ENCODE assay signal across 21 mouse cellular contexts in the genomic region with DNA sequence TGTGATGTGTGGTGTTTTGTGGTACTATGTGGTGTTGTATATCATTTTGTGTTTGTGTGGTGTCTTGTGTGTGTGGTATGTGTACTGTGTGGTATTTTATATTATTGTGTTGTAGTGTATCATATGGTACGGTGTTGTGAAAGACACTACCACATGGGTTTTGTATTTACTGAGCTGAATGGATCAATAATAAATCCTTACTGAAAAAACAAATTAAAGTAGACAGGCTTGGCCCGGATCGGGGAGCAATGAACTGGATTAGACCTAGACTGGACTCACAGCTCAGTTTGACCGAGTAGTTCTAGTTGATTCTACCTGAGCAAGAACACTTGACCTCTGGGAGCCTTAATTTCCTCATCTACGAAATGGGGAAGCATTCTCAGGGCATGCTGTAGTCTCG.
A peak's percentile ranks its signal among the peaks of the same experiment; 100 is the strongest.
DNase-seq lines count a peak whose midpoint lies in the region; ATAC-seq and TF ChIP-seq lines count a peak whose summit lies in the region.
"Had no signal": no experiment of that assay in that cellular context is flagged by ENCODE, and none has a peak within 500 bp of the region (broad histone marks: within the 10 kb centered on the region; RNA-seq: fewer than 3 reads in every experiment).

No protein-coding gene starts in this region.

- no peak for TF ChIP-seq RAD21 in CH12.LX (IDR thresholded peaks at IDR 0.05; ENCODE audit: low read depth, low read length)

- H3K27me3 ChIP-seq in liver, adult 2 months (ENCODE audit: control insufficient read depth, insufficient read depth, low read length): no peaks in the 10 kb centered on the region
- no peaks in the 10 kb centered on the region for H3K27me3 ChIP-seq in liver, embryonic 12.5 days (replicated peaks)
- no peaks in the 10 kb centered on the region for H3K27me3 ChIP-seq in liver, postnatal 0 days (ENCODE audit: insufficient read depth, low read length)
- no peaks in the 10 kb centered on the region for H3K27me3 ChIP-seq in liver, embryonic 11.5 days (replicated peaks; ENCODE audit: control insufficient read depth, insufficient read depth, low read length)
- H3K27me3 ChIP-seq in CH12.LX (replicated peaks): no peaks in the 10 kb centered on the region
- H3K27me3 ChIP-seq: Patski had no signal

- no peak for TF ChIP-seq CTCF in liver, adult 2 months (IDR thresholded peaks at IDR 0.05; ENCODE audit: low read depth, low read length)
- no peak for TF ChIP-seq CTCF in liver, postnatal 0 days (IDR thresholded peaks at IDR 0.05; ENCODE audit: low read depth)
- no peak for TF ChIP-seq CTCF in CH12.LX (conservative IDR thresholded peaks at IDR 0.05 in 1 of 2, IDR thresholded peaks at IDR 0.05 in 1 of 2; ENCODE audit: low read depth in 2 of 2, low read length in 2 of 2)

- TF ChIP-seq EP300 in liver, postnatal 0 days (IDR thresholded peaks at IDR 0.05; ENCODE audit: low read depth): no peak
- no peak for TF ChIP-seq EP300 in CH12.LX (IDR thresholded peaks at IDR 0.05; ENCODE audit: low read length)

- no peak overlapping the region for H3K4me3 ChIP-seq in liver, adult 2 months (ENCODE audit: insufficient read depth, low read depth, low read length)
- no peak overlapping the region for H3K4me3 ChIP-seq in liver, embryonic 12.5 days
- H3K4me3 ChIP-seq in liver, postnatal 0 days (ENCODE audit: low read depth, low read length): no peak overlapping the region
- H3K4me3 ChIP-seq in liver, embryonic 11.5 days (ENCODE audit: low read depth, low read length): no peak overlapping the region
- no peak overlapping the region for H3K4me3 ChIP-seq in CH12.LX (replicated peaks in 1 of 3; ENCODE audit: low read depth in 2 of 3, low read length in 2 of 3, poor library complexity in 1 of 3)

- no peak for TF ChIP-seq POLR2A in liver, adult 2 months (IDR thresholded peaks at IDR 0.05; ENCODE audit: extremely low read depth, insufficient read depth, low read length)
- TF ChIP-seq POLR2A in CH12.LX (IDR thresholded peaks at IDR 0.05; ENCODE audit: low read depth, low read length): no peak

- no peak overlapping the region for H3K27ac ChIP-seq in liver, adult 2 months (replicated peaks; ENCODE audit: insufficient read depth, low read depth, low read length)
- H3K27ac ChIP-seq in liver, embryonic 12.5 days: no peak overlapping the region
- 0 out of 2 replicates have a peak overlapping the region, but pooled peaks have one; percentile 13 for H3K27ac ChIP-seq in liver, postnatal 0 days (ENCODE audit: low read depth)
- H3K27ac ChIP-seq in liver, embryonic 11.5 days (ENCODE audit: low read depth, low read length): no peak overlapping the region
- 0 out of 2 replicates have a peak overlapping the region, but pooled peaks have one; percentile 26 for H3K27ac ChIP-seq in CH12.LX (ENCODE audit: insufficient read depth, low read depth)

- no peak overlapping the region for H3K4me2 ChIP-seq in liver, embryonic 12.5 days
- no peak overlapping the region for H3K4me2 ChIP-seq in liver, postnatal 0 days (ENCODE audit: low read depth, low read length)
- no peak overlapping the region for H3K4me2 ChIP-seq in liver, embryonic 11.5 days
- H3K4me2 ChIP-seq in CH12.LX (ENCODE audit: insufficient read depth, low read depth, poor library complexity, severe bottlenecking): no peak overlapping the region

- H3K9me3 ChIP-seq in liver, embryonic 12.5 days (replicated peaks): no peaks in the 10 kb centered on the region
- H3K9me3 ChIP-seq in liver, postnatal 0 days (ENCODE audit: low read length): no peaks in the 10 kb centered on the region
- no peaks in the 10 kb centered on the region for H3K9me3 ChIP-seq in liver, embryonic 11.5 days (ENCODE audit: control insufficient read depth, low read length)
- no peaks in the 10 kb centered on the region for H3K9me3 ChIP-seq in CH12.LX (replicated peaks; ENCODE audit: low read length)
- H3K9me3 ChIP-seq: G1E had no signal

- peak; percentile 92 for DNase-seq in liver, adult 2 months (ENCODE audit: extremely low read depth, low read depth, low spot score)
- no peak for DNase-seq in liver, postnatal 0 days
- DNase-seq in liver, embryonic 11.5 days (ENCODE audit: low spot score): no peak
- DNase-seq in CH12.LX (ENCODE audit: extremely low read depth): no peak
- DNase-seq in urinary bladder, postnatal 10 days (ENCODE audit: low spot score): no peak
- DNase-seq: adrenal gland, adult 2 months; adrenal gland, adult 8-10 months; adrenal gland, postnatal 10 days; adrenal gland, postnatal 14 days; adrenal gland, postnatal 25 days; adrenal gland, postnatal 36 days; B cell, adult 2 months; cerebellum, adult 11 months; cerebellum, adult 11-12 months; cerebellum, adult 18-20 months; cerebellum, adult 2 months had no signal

- in situ Hi-C loops in CH12.LX (cut with MboI; ENCODE audit: low pct_ligation_motif_present, low pct_unique_long_range_greater_than_20kb, low sequenced_read_pairs): no loop called here

- H3K79me2 ChIP-seq in liver, adult 2 months (ENCODE audit: control insufficient read depth, insufficient read depth, low read length): peaks cover 2% of the 10 kb centered on the region; the same call in 1 of the 2 replicates
- peaks cover 14% of the 10 kb centered on the region for H3K79me2 ChIP-seq in CH12.LX (replicated peaks; ENCODE audit: control insufficient read depth, extremely low read depth, insufficient read depth, poor library complexity, severe bottlenecking)

- WGBS in liver, adult 2 months: 28% methylated on average over 6 of the region's 6 CpGs
- WGBS in liver, embryonic 12.5 days (ENCODE audit: insufficient replicate concordance): 84% methylated on average over 6 of the region's 6 CpGs
- 74% methylated on average over 6 of the region's 6 CpGs for WGBS in liver, postnatal 0 days (ENCODE audit: insufficient replicate concordance)
- WGBS in liver, embryonic 11.5 days: 89% methylated on average over 6 of the region's 6 CpGs

- H3K9ac ChIP-seq in liver, adult 2 months (ENCODE audit: low read depth, low read length): no peak overlapping the region
- no peak overlapping the region for H3K9ac ChIP-seq in liver, embryonic 12.5 days
- H3K9ac ChIP-seq in liver, postnatal 0 days (replicated peaks): no peak overlapping the region
- no peak overlapping the region for H3K9ac ChIP-seq in liver, embryonic 11.5 days (ENCODE audit: low read depth, low read length)
- no peak overlapping the region for H3K9ac ChIP-seq in CH12.LX (ENCODE audit: insufficient read depth, low read depth)

- H3K4me1 ChIP-seq in liver, adult 2 months (ENCODE audit: control insufficient read depth, insufficient read depth, low read length): peaks cover 12% of the 10 kb centered on the region
- peaks cover 79% of the 10 kb centered on the region for H3K4me1 ChIP-seq in liver, embryonic 12.5 days
- peaks cover 56% of the 10 kb centered on the region for H3K4me1 ChIP-seq in liver, postnatal 0 days (ENCODE audit: insufficient read depth)
- peaks cover 66% of the 10 kb centered on the region for H3K4me1 ChIP-seq in liver, embryonic 11.5 days (replicated peaks; ENCODE audit: control insufficient read depth, insufficient read depth, low read length)
- H3K4me1 ChIP-seq in CH12.LX (ENCODE audit: control insufficient read depth in 1 of 2, insufficient read depth in 2 of 2): peaks cover 53 to 92% of the 10 kb centered on the region in 2 experiments

- H3K36me3 ChIP-seq in liver, adult 2 months (ENCODE audit: control insufficient read depth, insufficient read depth, low read length): no peaks in the 10 kb centered on the region
- H3K36me3 ChIP-seq in liver, embryonic 12.5 days: no peaks in the 10 kb centered on the region
- H3K36me3 ChIP-seq in liver, postnatal 0 days (replicated peaks; ENCODE audit: insufficient read depth, low read length): no peaks in the 10 kb centered on the region; the same call in 1 of the 2 replicates
- no peaks in the 10 kb centered on the region for H3K36me3 ChIP-seq in liver, embryonic 11.5 days (ENCODE audit: control insufficient read depth, insufficient read depth, low read length)
- H3K36me3 ChIP-seq in CH12.LX (replicated peaks in 1 of 2; ENCODE audit: control insufficient read depth in 1 of 2, insufficient read depth in 1 of 2, low read length in 1 of 2): peaks cover 7 to 39% of the 10 kb centered on the region in 2 experiments

- ATAC-seq in liver, embryonic 12.5 days: no peak
- peak; percentile 67 for ATAC-seq in liver, postnatal 0 days
- ATAC-seq in liver, embryonic 11.5 days (replicated peaks; ENCODE audit: low FRiP score): no peak
- ATAC-seq: activated CD4-positive, CD25-positive, alpha-beta regulatory T cell, adult 4 months; CD4-positive, CD25-positive, alpha-beta regulatory T cell, adult 4 months; Patski had no signal

- dilution Hi-C loops in CH12.LX (cut with MboI; ENCODE audit: extremely low pct_ligation_motif_present, extremely low pct_unique_long_range_greater_than_20kb, low sequenced_read_pairs): no loop called here

TF ChIP-seq in CH12.LX, 34 proteins besides CTCF, POLR2A, EP300 and RAD21:
- TF ChIP-seq SMC3 (IDR thresholded peaks at IDR 0.05; ENCODE audit: low read depth, low read length) (no peak), TCF12 (IDR thresholded peaks at IDR 0.05; ENCODE audit: low read depth, low read length) (no peak), RCOR1 (conservative IDR thresholded peaks at IDR 0.05; ENCODE audit: low read depth, low read length) (no peak), ZMIZ1 (IDR thresholded peaks at IDR 0.05; ENCODE audit: low read depth, low read length) (no peak), GABPA (IDR thresholded peaks at IDR 0.05; ENCODE audit: insufficient replicate concordance, low read depth, low read length) (no peak), MAX (IDR thresholded peaks at IDR 0.05; ENCODE audit: low read length) (no peak), TBP (conservative IDR thresholded peaks at IDR 0.05; ENCODE audit: low read depth, low read length) (no peak), ZC3H11A (IDR thresholded peaks at IDR 0.05; ENCODE audit: low read depth, low read length) (no peak), MYC (IDR thresholded peaks at IDR 0.05; ENCODE audit: low read depth, low read length) (no peak)

Comparison
In these comparisons a context has a peak if more than half of its experiments do, and no peak if none do; other contexts are left out.
1. H3K27ac ChIP-seq: peak in liver, postnatal 0 days (single experiment) and CH12.LX (single experiment); none in liver, adult 2 months (single experiment), liver, embryonic 12.5 days (single experiment) and liver, embryonic 11.5 days (single experiment).